Mouse (Mus musculus): ENCODE measurements at regions not wholly inside any gene's neighbourhood (a gene's known extent, or its start where the extent isn't known, plus 50 kb on each side); places are given as distances from the start of the nearest gene placed in this dataset.

DNA sequence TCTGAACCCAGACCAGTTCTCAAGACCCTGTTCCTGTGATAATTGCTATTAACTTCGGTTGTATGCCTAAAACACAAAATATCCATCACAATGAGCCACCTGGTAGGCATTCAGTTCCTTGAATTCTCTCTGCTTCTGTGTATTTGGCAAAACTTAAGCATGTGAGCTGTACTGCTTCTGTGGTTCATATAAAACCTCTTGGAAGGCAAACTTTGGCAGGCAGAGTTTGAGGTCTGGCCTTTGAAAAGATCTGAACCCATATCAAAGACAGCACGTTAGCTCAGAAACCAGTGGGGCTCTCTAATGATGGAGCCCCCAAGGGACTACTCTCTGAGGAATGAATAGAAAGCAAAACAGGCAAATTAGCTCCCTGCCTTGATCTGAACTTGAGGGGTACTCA lies 256.1 kb upstream of the Ppargc1a start:
- Histone ChIP-seq H3K36me3 (replicated peaks) (no peaks in the 10 kb centered on the region), H3K9me3 (no peaks in the 10 kb centered on the region), H3K4me3 (no peak overlapping the region), H3K4me1 (no peaks in the 10 kb centered on the region), H3K27ac (no peak overlapping the region), H3K27me3 (replicated peaks) (no peaks in the 10 kb centered on the region), H3K4me2 (no peak overlapping the region), H3K9ac (no peak overlapping the region)
- ATAC-seq (replicated peaks): peak; percentile 39; the same call in 1 of the 2 replicates
- WGBS: 41% methylated on average over 2 of the region's 2 CpGs

DNA sequence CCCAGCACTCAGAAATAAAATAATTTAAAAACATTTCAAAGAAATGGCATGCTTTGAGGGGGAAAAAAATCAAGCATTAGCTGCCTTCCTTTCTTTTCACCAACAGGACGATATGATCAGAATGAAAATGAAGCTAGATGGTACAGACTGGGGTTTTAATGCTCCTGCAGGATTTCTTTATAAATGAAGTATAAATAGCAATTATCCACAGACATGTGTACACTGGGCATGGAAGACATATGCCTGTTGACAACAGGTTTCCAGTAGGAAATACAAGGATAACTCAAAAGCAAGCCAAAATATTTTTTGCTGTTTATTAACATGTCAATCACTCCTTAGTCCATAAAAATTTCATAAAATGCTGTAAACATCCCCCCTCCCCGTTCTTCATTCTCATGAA lies 248.7 kb upstream of the Ppargc1a start:
- Histone ChIP-seq H3K4me1 (no peaks in the 10 kb centered on the region), H3K9ac (no peak overlapping the region), H3K36me3 (replicated peaks) (no peaks in the 10 kb centered on the region), H3K9me3 (no peaks in the 10 kb centered on the region), H3K4me2 (no peak overlapping the region), H3K4me3 (no peak overlapping the region), H3K27ac (no peak overlapping the region), H3K27me3 (replicated peaks) (no peaks in the 10 kb centered on the region)
- ATAC-seq (replicated peaks): peak; percentile 60; the same call in 1 of the 2 replicates
- 73% methylated on average over 2 of the region's 2 CpGs for WGBS

DNA sequence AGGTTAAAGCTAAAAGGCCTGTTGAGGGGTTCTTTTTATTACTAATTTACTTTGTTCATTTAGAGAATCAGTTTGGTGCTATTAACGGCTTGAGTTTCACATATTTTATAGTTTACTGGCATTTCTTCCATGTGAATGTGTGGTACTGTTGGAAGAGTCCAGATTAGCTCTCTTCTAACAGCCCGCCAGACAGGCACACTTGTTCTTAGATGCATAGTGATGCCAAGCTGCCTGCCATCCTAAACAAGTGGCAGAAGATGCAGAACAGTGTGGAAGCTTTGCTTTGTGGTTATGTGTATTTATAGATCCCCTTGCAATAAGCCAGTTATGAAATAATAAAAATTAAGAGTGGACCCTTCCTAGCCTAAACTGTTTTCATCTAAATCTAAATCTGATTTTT lies 244.2 kb upstream of the Ppargc1a start:
- Histone ChIP-seq H3K27me3 (replicated peaks) (no peaks in the 10 kb centered on the region), H3K4me2 (no peak overlapping the region), H3K27ac (no peak overlapping the region), H3K4me3 (no peak overlapping the region), H3K4me1 (no peaks in the 10 kb centered on the region), H3K36me3 (replicated peaks) (no peaks in the 10 kb centered on the region), H3K9ac (no peak overlapping the region), H3K9me3 (no peaks in the 10 kb centered on the region)
- 88% methylated on average over 2 of the region's 2 CpGs for WGBS
- no peak for ATAC-seq (replicated peaks)

DNA sequence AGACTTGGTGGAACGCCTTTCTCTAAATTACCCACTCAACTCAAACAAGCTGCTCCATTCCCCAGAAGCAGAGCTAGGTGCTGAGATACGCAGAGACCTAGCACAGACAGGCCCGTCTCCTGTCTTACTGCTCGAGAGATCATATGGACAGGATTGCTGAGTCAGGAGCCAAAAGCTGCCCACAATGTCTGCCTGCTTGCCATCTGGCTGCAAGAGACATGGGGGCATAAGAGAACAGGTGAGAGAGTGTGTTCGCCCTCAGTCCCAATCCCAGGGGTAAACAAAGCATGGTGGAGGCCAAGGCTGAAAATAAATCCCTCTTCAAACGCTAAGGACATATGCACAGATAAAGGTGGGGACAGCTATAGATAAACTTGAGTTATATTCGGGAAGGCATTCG lies 234.0 kb upstream of the Ppargc1a start:
- Histone ChIP-seq H3K9ac (no peak overlapping the region), H3K4me2 (no peak overlapping the region), H3K9me3 (no peaks in the 10 kb centered on the region), H3K36me3 (replicated peaks) (no peaks in the 10 kb centered on the region), H3K4me3 (no peak overlapping the region), H3K4me1 (no peaks in the 10 kb centered on the region), H3K27ac (no peak overlapping the region), H3K27me3 (replicated peaks) (no peaks in the 10 kb centered on the region)
- no peak for ATAC-seq (replicated peaks)
- 92% methylated on average over 8 of the region's 8 CpGs for WGBS

DNA sequence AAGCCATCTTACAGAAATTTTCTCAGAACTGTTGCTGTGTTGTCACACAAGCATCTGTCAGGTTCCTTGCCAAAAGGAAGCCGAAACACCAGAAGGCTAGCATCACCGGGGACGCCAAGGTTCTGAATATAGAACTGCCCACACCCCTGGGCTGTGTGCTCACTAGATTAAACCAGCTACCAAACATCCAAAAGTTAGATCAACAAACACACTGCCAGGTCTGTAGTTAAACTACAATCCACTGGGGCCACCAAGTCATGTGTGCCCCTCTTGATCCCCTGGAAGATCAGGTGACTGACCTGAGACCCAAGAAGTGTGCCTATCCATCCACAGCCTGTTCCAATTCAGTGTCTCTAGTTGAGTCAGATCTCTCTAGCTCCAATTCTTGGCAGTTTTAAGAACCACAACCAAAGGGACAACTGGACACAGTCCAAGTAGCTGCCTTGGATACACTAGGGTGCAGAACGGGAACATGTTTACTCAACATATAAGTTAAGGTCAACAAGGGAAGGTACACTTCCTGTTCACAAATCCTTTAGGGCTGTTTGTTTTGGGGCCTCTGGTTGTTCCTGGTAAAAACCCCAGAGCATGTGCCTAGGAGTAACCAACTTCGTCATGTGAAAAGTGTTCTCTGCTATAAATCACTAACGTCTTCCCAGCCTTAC lies 232.0 kb upstream of the Ppargc1a start:
- Histone ChIP-seq H3K27me3 (replicated peaks) (no peaks in the 10 kb centered on the region), H3K36me3 (replicated peaks) (no peaks in the 10 kb centered on the region), H3K4me3 (no peak overlapping the region), H3K9me3 (no peaks in the 10 kb centered on the region), H3K27ac (no peak overlapping the region), H3K4me1 (no peaks in the 10 kb centered on the region), H3K4me2 (no peak overlapping the region), H3K9ac (no peak overlapping the region)
- ATAC-seq (replicated peaks): no peak
- 87% methylated on average over 6 of the region's 6 CpGs for WGBS

DNA sequence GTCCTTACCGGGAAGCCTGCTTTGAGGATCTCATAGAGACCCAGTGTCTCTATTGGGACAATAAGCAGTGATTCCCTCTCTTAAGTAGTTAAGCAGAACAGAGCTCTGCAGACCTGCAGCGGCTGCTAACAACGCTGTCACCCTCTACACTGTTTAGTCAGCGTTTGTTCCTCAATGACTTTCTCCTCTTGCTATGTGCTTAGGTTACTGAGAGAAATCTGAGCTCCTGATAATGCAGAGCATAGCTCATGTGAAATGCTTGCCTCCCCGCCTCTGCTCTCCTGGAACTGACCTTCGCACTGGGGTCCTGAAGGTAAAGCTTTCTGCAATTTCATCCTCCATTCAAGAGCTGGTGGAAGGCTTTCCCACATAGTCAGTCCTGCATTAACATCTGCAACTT lies 226.6 kb upstream of the Ppargc1a start:
- Histone ChIP-seq H3K9ac (no peak overlapping the region), H3K9me3 (no peaks in the 10 kb centered on the region), H3K27me3 (replicated peaks) (no peaks in the 10 kb centered on the region), H3K27ac (no peak overlapping the region), H3K4me1 (peaks cover 4% of the 10 kb centered on the region; the same call in 1 of the 2 replicates), H3K4me3 (no peak overlapping the region), H3K36me3 (replicated peaks) (no peaks in the 10 kb centered on the region), H3K4me2 (no peak overlapping the region)
- 0 out of 2 replicates have a peak, but pooled peaks have one; percentile 45 for ATAC-seq (replicated peaks)
- 61% methylated on average over 6 of the region's 6 CpGs for WGBS

DNA sequence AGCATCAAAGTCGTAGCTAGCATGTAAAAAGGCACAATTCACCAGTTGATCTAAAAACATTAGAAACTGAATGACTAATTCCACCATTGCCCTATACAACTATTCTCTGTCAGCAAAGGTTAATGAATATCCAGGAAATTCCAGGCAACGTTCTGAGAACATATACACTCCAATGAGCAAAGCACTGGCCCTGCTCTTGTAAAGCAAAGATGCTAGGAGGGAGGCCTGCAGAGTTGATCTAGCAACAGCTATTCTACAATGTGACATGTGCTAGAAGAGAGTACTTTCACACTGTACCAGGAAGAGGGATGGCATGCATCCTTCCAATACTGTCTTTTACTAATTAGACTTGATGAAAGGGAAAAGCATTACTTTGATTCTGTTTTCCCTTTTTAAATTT lies 225.4 kb upstream of the Ppargc1a start:
- H3K9me3 ChIP-seq: no peaks in the 10 kb centered on the region
- H3K4me2 ChIP-seq: no peak overlapping the region
- H3K4me3 ChIP-seq: no peak overlapping the region
- no peak for ATAC-seq (replicated peaks)
- H3K4me1 ChIP-seq: peaks cover 4% of the 10 kb centered on the region; the same call in 1 of the 2 replicates
- no peaks in the 10 kb centered on the region for H3K27me3 ChIP-seq (replicated peaks)
- no peaks in the 10 kb centered on the region for H3K36me3 ChIP-seq (replicated peaks)
- no peak overlapping the region for H3K27ac ChIP-seq
- WGBS: 69% methylated on average over 2 of the region's 2 CpGs
- no peak overlapping the region for H3K9ac ChIP-seq

DNA sequence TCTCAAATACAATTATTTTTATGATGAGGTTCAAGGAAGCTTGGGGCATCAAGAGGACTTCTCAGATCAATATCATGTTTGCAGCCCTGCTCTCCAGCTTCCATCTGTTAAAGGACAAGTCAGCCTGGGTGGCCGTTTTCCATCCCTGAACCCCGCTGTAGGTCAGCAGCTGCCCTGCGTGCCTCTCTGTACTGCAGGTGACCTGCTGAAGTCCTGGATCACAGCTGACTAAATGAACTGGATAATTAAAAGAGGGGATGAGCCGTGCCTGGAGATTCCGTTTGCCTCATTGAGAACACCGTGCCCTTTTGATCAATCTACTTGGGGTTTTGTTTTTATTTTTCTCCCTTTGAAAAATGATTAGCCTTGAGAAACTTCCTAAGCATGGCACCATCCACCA lies 221.2 kb upstream of the Ppargc1a start:
- ATAC-seq (replicated peaks): no peak
- Histone ChIP-seq H3K27me3 (replicated peaks) (no peaks in the 10 kb centered on the region), H3K4me1 (no peaks in the 10 kb centered on the region), H3K27ac (no peak overlapping the region), H3K9me3 (no peaks in the 10 kb centered on the region), H3K4me3 (no peak overlapping the region), H3K36me3 (replicated peaks) (no peaks in the 10 kb centered on the region), H3K4me2 (no peak overlapping the region), H3K9ac (no peak overlapping the region)
- WGBS: 77% methylated on average over 6 of the region's 6 CpGs

DNA sequence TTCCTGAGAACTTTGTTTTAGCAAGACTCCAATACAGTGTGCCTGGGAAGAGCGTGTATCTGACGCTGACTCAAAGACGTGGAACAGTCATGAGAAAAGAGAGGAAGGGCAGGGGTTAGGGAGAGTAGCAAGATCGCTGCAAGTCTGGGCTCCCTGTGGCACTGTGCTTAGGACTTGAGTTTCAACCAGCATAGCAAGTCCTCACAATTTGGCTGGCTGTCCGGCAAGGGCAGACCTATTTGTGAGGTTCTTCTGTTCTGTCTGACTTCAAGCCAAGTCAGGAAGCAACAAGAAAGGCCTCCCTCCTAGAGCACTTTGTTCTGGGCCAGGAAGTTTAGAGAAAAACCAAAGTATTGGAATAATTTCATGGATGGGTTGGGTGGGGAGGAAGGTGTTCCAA lies 216.0 kb upstream of the Ppargc1a start:
- 77% methylated on average over 5 of the region's 5 CpGs for WGBS
- ATAC-seq (replicated peaks): no peak
- H3K27ac ChIP-seq: no peak overlapping the region
- no peak overlapping the region for H3K4me2 ChIP-seq
- no peak overlapping the region for H3K9ac ChIP-seq
- H3K36me3 ChIP-seq (replicated peaks): no peaks in the 10 kb centered on the region
- H3K4me3 ChIP-seq: no peak overlapping the region
- no peaks in the 10 kb centered on the region for H3K9me3 ChIP-seq
- no peaks in the 10 kb centered on the region for H3K4me1 ChIP-seq
- H3K27me3 ChIP-seq (replicated peaks): no peaks in the 10 kb centered on the region

DNA sequence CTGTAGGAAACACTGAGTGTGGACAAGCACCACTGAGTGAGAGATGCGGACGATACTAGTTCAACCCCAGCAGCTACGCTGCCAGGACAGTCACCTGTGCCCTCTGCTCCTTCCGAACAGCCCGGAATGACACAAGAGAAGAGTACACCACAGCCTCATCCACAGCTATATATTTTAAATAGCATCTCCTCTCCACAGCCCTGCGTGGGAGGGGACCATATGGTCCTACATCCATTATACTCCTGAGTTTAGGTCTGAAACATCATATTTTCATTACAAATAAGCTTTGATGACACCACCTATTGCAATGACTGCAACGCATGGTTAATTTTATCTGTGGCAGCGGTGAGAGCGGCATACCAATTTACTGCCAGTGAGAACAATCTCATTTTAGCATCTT lies 215.6 kb upstream of the Ppargc1a start:
- H3K4me2 ChIP-seq: no peak overlapping the region
- no peak overlapping the region for H3K27ac ChIP-seq
- WGBS: 90% methylated on average over 9 of the region's 9 CpGs
- ATAC-seq (replicated peaks): no peak
- H3K9ac ChIP-seq: no peak overlapping the region
- no peaks in the 10 kb centered on the region for H3K36me3 ChIP-seq (replicated peaks)
- no peaks in the 10 kb centered on the region for H3K9me3 ChIP-seq
- no peaks in the 10 kb centered on the region for H3K4me1 ChIP-seq
- H3K4me3 ChIP-seq: no peak overlapping the region
- no peaks in the 10 kb centered on the region for H3K27me3 ChIP-seq (replicated peaks)

DNA sequence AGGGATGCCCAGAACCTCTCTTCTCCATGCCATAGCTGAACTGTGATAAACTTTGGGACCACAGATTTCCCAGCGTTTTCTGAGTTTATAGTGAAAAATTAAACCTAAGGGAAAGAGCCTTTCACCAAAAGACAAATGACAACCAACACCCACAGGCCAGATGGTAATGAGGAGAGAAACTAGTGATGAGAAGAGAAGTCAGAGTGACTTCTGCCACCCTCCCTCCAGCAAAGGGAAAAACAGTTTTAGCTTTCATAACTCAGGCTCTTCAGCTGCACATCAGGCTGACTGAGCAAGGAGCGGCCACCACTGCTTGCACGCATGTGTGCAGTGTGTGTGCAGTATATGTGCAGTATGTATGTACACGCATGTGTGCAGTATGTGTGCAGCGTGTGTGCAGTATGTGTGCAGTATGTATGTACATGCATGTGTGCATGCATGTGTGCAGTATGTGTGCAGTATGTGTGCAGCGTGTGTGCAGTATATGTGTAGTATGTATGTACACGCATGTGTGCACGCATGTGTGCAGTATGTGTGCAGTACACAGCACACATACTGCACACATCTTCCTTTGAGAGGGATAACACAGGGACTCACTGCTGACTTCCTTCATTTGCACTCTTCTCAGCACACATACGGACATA lies 208.1 kb upstream of the Ppargc1a start:
- no peak overlapping the region for H3K9ac ChIP-seq
- no peak for ATAC-seq (replicated peaks)
- 95% methylated on average over 9 of the region's 9 CpGs for WGBS

DNA sequence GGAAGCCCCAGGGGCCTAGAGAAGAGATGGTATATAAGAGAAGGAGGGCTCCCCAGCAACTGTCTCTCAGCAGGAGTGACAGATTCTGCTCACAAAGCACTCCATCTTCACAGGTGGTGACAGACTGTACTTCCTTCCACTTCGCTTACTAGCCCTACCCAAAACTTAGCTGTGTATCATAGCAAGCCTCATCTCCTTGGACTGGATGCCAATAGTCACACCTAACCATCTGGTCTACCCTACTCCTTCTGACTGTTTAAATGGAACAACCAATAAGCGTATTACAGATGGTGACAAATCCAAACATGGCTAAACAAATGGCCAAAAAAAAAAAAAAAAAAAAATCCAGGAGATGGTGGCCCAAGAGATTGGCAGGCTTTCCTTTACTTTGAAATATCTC lies 204.1 kb upstream of the Ppargc1a start:
- Histone ChIP-seq H3K4me2 (no peak overlapping the region), H3K4me3 (no peak overlapping the region), H3K9ac (no peak overlapping the region), H3K27me3 (replicated peaks) (no peaks in the 10 kb centered on the region), H3K4me1 (no peaks in the 10 kb centered on the region), H3K9me3 (no peaks in the 10 kb centered on the region), H3K36me3 (replicated peaks) (no peaks in the 10 kb centered on the region), H3K27ac (no peak overlapping the region)
- ATAC-seq (replicated peaks): no peak
- 87% methylated on average over 2 of the region's 2 CpGs for WGBS

More for the DNA sequence above, 208.1 kb upstream of the Ppargc1a start:
- H3K4me2 ChIP-seq: no peak overlapping the region
- no peak overlapping the region for H3K27ac ChIP-seq
- no peaks in the 10 kb centered on the region for H3K27me3 ChIP-seq (replicated peaks)
- H3K4me1 ChIP-seq: no peaks in the 10 kb centered on the region
- no peak overlapping the region for H3K4me3 ChIP-seq
- no peaks in the 10 kb centered on the region for H3K9me3 ChIP-seq
- H3K36me3 ChIP-seq (replicated peaks): no peaks in the 10 kb centered on the region

DNA sequence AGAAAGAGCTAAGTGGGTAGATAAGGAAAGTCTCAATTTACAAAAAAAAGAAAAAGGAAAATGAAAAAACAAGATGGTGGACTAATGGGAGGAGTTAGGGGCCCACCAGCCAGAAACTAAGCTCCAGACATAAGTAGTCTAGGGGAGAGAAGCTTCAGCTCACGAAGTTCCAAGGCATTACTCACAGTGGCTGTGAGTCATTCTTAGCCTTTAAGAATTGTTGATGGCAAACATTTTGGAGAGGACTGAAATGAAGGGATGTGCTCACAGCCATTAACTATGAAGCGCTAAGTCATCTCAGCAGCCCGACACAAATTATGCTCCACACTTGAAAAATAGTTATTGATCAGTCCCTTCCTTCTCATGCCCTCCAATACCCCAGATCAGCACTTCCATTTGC lies 198.6 kb upstream of the Ppargc1a start:
- Histone ChIP-seq H3K9me3 (no peaks in the 10 kb centered on the region), H3K27me3 (replicated peaks) (no peaks in the 10 kb centered on the region), H3K9ac (no peak overlapping the region), H3K4me1 (no peaks in the 10 kb centered on the region), H3K4me3 (no peak overlapping the region), H3K36me3 (replicated peaks) (no peaks in the 10 kb centered on the region), H3K4me2 (no peak overlapping the region), H3K27ac (no peak overlapping the region)
- 84% methylated on average over 3 of the region's 3 CpGs for WGBS
- ATAC-seq (replicated peaks): no peak
